Mouse (Mus musculus) megakaryocyte, embryonic 14.5 days (primary cell): ENCODE data around the gene 2700081O15Rik.

Experiments
- FLI1 ChIP-seq: IDR thresholded peaks from 2 replicates; pipeline ENCODE4 v1.6.1; 2012; ENCODE audit warnings: low read length, inconsistent platforms, mixed read lengths
- GATA1 ChIP-seq: IDR thresholded peaks from 3 replicates; pipeline ENCODE4 v1.6.1; 2012; ENCODE audit warnings: mixed read lengths, low read length, inconsistent platforms, borderline replicate concordance

DNA sequence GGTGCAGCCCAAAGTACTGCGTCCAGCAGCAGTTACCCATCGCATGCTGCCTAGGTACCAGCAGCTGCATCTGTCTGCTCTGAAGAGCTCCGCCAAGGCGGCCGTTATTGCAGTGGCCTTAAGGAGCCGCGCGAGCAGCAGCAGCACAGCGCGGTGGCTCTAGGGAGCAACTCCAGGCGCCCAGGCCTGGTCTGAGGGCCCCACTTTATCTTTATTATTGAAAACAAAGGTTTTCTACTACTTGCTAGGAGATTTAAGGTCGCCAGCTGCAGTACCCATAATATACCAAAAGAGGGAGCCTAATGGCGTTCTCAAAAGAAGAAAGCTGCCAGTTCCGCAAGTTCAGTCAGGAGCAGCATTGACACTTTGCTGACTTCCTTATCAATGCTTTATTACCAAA is 24.1 kb downstream of the 2700081O15Rik start:
- TF ChIP-seq GATA1, result no peak
- TF ChIP-seq FLI1, result no peak
